Mouse (Mus musculus) retina, embryonic 14.5 days (tissue): ENCODE results near the gene Slc15a5.

Experiments used
- DNase-seq: peaks from one replicate; pipeline ENCODE4 v3.0.0-alpha.2; 2015; ENCODE audit warnings: low spot score

The Slc15a5 gene

DNA sequence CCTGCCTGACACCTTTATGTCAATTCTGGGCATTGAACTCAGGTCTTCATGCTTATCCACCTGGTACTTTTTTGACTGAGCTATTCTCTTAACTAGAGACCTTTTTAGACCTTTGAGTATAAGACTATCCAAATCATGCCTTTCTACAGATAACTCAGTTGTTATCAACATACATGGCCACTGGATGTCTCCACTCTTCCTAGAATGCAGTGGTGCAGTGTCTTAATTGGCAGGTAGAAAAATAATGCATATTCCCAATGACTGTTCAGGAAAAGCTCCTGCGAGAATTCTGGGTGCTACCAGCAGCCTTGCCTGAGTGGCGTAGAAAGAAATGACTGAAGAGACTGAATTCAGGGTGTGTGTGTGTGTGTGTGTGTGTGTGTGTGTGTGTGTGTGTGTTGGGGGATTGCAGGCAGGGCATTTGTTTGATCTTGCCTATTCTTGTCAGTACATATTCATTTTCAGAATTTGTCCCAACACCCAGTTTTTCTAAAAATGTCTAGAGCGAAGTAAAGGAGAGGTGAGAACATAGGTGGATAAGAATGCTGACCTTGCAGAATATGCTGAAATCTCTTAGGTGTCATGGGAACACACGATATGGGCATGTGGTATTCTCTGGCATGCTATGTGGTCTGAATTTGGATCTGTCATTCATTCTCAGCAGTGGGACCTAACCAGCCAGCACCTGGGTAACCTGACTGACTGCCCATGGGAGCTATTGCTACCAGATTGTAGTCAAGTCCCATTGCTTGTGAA is 119.5 kb downstream of the Slc15a5 start:
- no peak for DNase-seq

DNA sequence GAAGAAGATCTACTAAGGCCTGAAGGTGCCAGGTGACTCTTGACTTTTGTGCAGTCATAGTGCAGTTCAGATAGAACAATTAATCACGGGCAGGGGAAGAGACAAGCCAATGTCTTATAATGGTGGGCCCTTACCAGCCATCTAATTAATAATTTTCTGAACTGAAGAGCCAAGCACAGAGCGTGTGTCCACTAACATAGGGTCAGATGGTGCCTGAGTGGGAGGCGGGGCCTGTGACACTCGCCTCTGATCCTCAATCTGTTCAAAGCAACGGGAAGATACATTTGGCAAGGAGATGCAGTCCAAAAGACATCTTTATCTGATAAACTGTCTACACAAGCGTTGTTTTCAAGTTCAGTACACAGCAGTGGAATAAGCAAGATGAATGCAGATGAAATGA is 122.1 kb downstream of the Slc15a5 start:
- DNase-seq: no peak

DNA sequence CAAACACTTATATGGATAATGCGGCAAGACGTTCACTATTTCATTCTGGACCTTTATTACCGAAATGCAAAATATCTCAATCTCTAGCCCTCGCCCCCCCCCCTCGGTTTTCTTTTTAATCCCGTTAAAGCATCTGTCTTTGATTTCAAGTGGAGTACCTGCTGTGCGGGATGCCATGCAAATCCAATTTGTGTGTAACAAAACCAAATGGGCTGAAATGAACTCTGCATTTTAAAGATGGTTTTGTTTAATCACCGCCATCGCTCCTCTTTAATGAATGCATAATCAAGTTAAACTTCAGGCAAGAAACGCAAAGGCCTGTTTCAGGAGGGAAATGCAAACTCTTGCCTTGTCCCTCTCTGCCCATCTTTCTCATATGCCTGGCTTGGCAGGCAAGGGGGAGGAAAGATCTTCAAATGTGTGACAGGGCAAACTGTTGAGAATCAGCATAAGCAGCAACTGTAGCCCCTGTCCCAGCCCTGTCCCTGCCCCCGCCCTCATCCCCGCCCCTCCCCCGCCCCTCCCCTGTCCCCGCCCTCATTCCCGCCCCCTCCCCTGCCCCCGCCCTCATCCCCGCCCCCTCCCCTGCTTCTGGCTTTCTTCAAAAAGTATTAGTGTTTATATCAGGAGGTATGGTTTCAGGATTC is 122.8 kb downstream of the Slc15a5 start:
- DNase-seq: peak; percentile 27

DNA sequence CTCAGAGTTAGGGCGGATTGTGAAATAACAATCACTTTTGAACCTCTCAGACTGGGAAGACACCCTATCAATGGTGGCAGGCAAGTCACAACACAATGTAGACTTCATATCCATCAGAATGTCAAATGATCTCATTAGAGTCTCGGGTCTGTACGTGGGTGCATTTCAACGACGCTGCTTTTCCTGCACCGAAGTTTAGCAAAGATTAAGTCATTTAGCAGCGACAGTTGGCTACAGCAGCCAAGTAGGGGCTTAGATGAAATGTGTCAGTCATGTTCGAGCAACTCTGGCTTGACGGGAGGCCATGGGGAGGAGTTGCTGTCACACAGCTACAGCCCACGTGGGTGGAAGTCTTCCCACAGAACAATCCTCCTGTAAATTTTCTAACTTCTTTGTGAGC is 133.2 kb downstream of the Slc15a5 start:
- no peak for DNase-seq

DNA sequence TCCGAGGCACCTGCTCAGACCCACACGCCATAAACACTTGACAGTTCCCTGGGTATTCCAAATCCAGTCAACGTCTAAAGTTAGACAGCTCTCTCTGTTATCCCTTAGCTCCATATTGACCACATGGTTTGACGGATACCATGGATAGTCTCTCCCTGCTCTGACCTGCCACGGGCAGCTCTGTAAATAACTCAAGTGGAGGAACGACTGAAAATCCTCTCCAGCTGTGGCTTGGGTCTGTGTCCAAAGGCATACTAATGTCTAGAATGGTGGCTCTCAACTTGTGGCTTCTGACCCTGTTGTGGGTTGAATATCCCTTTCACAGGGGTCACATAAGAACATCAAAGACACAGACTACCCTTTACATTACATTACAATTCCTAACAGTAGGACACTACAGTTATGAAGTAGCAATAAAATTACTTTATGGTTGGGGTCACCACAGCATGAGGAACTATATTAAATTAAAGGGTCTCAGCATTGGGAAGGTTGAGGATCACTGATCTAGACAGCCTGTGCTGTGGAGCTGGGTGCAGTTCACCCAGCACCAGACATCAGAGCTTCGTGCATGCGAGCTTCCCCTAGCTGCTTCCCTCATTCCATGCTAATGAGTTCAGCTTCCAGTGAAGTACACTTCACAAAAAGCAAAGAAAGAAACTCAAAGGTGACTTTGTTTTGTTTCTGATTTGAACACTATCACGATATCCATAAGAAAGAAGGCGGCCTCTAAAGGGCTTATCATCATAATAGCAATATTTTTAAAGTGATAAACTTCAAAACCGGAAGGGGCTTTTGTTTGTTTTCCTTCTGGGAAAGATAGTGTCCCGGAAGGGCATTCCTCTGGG is 139.1 kb downstream of the Slc15a5 start:
- no peak for DNase-seq

DNA sequence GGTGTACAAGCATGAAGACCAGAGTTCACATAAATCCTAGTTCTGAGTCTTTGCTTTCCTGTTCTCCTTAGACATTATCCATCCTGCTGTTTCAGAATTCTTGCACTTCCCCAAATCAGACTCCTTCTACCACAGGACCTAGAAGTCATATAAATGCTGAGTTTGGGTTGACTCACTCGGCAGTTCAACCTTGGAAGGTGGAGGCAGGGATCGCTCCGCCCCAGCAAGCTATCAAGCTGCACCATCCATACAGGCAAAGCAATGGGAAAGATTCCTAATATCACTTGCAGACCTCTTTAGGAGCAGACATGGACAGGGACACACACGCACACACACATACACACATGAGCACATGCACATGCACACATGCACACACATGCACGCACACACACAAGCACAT is 142.2 kb downstream of the Slc15a5 start:
- no peak for DNase-seq

DNA sequence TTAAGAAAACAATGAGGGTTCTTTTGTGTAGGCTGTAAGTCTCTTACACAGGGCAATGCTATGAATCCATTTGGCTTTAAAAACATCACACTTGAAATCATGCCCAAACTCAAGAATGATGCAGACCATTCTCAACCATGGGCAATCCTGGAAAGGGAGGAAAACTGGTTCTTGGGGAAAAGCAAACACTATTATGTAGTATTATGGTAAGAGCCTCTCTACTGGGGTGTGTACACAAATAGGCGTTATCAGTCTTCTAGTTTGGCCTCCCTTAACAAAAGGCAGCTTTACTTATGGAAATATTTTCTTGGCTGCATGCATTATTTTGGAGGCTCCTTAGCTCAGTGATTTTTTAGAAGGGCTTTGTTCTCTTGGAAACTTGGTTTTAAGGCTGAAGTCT is 143.4 kb downstream of the Slc15a5 start:
- no peak for DNase-seq

DNA sequence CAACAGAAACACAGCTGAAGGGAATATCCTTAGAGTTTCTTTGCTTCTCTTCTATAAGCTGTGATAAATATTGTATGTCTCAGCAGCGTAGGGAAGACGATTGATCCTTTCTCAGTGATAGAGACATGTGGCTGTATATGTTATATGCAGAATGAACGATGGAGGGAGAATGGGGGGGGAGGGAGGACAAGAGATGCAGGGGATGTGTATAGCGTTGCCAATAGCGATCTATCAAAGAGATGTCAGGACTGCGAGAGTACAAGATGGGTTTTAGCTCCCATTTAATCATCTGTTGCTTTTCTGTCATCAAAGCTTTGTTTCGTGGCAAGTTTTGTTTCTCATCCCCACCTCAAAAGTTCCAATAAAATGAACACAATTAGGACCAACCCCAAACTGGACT is 143.9 kb downstream of the Slc15a5 start:
- no peak for DNase-seq

DNA sequence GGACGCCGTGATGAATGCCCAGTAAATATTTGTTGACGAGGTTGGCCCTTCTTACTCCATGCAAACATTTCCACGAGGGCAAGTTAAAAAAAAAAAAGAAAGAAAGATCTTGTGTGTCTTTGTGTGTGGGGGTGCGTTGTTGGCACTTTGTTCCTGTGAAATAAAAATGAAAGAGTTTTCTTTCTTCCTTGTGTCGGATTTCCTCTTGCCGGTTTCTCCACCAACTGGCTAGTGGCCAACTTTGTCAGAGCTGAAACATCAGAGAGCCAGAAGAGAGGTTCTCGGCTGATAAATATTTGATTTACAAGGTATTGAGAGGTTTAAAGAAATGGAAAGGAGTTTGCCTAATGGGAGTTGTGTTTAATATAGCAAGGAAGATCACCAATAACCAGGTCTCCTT is 144.4 kb downstream of the Slc15a5 start:
- no peak for DNase-seq

DNA sequence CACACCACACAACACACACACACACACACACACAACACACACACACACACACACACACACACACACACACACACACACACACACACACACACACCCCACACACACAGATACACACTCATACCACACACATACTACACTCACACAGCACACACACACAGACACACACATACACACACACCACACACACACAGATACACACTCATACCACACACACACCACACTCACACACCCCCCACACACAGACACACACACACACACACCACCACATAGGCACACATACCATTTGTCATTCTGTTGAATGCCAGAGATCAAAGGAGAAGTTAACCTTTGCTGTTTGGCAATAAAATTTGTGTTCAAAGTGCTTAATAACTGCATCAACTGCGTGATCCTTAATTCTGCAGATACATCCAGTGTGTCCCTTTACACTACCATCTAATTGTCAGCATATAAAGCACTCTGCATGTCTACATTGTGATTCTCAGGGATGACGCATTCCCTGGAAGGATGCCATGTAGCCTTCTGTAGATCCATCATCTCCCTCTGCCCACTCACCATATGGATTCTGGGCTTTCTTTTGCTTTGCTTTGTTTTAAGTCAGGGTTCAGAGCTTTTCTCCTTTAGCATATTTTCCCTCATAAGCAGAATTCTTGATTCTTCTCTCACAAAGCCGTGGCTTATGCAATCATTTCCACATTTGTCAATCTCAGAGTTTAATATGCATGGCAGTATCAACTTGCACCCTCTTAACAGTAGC is 145.0 kb downstream of the Slc15a5 start:
- no peak for DNase-seq
